Mouse (Mus musculus) kidney, postnatal 10 days (tissue): ENCODE results near the gene Phlpp2.

Source experiments
- DNase-seq: peaks from one replicate; pipeline ENCODE4 v3.0.0; 2021; ENCODE audit warnings: mixed read lengths

Phlpp2 gene

GRCm38 (mm10) chr8:109903909-109904469 is 35.6 kb downstream of the Phlpp2 start:
- DNase-seq, result no peak

- no peak for DNase-seq
These were observed 36.8 kb downstream of the Phlpp2 start for GRCm38 (mm10) chr8:109904928-109905668.

GRCm38 (mm10) chr8:109906907-109907306 is 38.6 kb downstream of the Phlpp2 start:
- DNase-seq, result no peak

GRCm38 (mm10) chr8:109907376-109907775 is 39.0 kb downstream of the Phlpp2 start:
- DNase-seq, result no peak

DNA sequence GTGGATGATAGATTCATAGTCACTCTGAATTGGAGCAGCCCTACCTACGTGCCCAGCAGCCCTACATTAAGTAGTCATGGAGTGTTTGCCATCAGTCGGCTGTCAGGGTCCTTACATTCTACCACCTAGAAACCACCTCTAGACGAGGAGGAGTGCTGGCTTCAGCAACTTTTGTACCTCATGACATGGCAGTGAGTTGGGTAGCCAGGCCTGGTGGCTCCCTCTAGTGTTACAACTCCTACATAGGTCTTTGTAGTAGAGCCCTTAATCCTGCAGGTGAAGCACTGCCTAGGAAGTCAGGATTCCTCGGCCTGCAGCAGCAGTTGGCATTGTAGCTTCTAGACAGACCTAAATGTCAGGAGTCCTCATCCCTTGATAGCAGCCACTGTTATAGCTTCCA is 48.9 kb downstream of the Phlpp2 start:
- peak; percentile 72 for DNase-seq

DNA sequence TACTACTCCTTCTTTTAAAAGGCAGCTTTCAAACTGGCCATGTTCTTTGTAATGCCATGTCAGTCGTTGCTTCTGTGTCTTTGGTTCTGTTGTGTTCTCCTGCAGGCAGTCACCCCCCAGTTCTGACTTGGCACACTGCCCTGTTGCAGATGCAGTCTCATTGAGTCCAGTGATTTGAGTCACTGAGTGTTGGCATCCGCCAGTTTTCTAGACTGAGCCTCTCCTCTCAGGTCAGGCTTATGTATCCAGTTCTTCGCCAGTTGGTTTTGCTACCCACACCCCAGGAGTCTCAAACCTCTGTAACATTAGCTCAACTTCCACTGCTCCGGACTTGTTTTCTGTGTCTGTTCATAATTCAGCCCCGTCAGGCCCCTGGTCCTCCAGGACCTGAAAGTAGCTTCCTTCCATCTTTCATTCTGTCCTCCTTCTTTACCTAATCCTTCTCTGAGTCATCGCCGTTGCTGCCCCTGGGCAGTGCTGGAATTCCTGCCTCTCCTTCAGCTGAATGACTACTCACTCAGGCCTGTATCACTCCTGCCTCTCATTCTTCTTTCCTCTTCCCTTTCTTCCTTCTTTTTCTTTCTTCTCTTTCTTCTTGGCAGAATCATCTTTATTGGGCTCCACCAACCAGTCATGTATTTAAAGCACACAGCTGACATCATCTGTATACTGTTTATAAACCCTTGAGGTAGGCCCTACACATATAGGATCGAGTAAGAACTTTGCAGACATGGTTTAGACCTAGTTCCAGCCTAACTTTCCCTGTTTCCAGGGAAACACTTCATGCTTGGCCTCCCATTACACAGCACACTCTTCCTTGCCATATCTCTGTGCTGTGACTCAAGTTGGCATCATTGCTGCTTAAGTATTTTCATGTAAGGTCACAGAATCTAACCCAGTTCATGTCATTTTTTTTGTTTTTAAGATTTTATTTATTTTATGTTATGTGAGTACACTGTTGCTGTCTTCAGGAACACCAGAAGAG is 52.4 kb downstream of the Phlpp2 start:
- peak; percentile 22 for DNase-seq

- DNase-seq, result peak; percentile 56
These were observed 73.4 kb downstream of the Phlpp2 start for GRCm38 (mm10) chr8:109941606-109942360.

GRCm38 (mm10) chr8:109945153-109945632 is 76.9 kb downstream of the Phlpp2 start:
- no peak for DNase-seq

DNA sequence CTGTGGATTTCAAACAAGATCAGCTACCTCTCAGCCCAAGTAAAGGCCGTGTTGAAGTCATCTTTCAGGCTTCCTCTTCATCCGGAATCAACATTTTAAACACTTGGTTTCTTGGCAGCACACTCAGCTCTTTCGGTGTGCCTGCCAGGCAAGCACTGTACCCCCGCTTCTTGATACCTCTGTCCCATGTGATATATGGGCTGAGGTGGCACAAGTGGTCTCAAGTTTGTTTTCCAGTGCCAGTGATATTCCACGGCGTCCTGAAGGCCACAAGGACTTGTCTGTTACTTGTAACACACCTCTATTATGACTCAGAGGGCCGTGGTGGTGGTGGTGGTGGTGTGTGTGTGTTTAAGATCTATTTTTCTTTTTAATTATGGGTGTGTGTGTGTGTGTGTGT is 77.4 kb downstream of the Phlpp2 start:
- no peak for DNase-seq

- no peak for DNase-seq
These were observed 77.9 kb downstream of the Phlpp2 start for GRCm38 (mm10) chr8:109946272-109946671.

GRCm38 (mm10) chr8:109947447-109948284 is 79.3 kb downstream of the Phlpp2 start:
- peak; percentile 54 for DNase-seq

GRCm38 (mm10) chr8:109948285-109948564 is 79.9 kb downstream of the Phlpp2 start:
- no peak for DNase-seq

GRCm38 (mm10) chr8:109952171-109952570 is 83.8 kb downstream of the Phlpp2 start:
- no peak for DNase-seq

- DNase-seq, result no peak
These were observed 86.2 kb downstream of the Phlpp2 start for GRCm38 (mm10) chr8:109954486-109954948.

GRCm38 (mm10) chr8:109957167-109958028 is 89.1 kb downstream of the Phlpp2 start:
- DNase-seq, result peak; percentile 46

- DNase-seq, result no peak
These were observed 89.8 kb downstream of the Phlpp2 start for GRCm38 (mm10) chr8:109958036-109958655.

DNA sequence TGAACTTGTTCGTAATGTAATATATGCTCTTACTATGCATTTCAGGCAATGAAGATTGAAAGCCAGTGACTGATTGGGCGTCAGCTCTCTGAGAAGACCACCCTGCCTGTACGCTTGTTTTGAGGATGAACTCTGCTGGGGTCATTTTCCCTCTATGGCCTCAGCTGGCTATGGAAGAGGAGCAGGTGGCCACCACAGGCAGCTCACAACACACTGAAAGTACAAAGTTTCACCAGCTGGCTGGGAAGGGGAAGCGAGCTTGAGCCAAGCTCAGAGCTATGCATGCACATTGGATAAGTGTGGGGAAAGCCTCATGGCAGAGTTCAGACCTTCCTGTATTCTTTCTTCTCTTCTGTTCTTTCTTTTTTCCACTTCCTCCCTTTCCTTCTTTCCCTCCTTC is 90.8 kb downstream of the Phlpp2 start:
- DNase-seq, result no peak

- DNase-seq, result peak; percentile 81
These were observed 93.5 kb downstream of the Phlpp2 start, which contains the start of gene Marveld3 for GRCm38 (mm10) chr8:109961693-109962367. Gene Marveld3, minus strand, starts transcription at chr8:109962203.

- no peak for DNase-seq
These were observed 94.6 kb downstream of the Phlpp2 start for GRCm38 (mm10) chr8:109962896-109963295.
